Mouse (Mus musculus): ENCODE measurements around the gene Adar.

DNA sequence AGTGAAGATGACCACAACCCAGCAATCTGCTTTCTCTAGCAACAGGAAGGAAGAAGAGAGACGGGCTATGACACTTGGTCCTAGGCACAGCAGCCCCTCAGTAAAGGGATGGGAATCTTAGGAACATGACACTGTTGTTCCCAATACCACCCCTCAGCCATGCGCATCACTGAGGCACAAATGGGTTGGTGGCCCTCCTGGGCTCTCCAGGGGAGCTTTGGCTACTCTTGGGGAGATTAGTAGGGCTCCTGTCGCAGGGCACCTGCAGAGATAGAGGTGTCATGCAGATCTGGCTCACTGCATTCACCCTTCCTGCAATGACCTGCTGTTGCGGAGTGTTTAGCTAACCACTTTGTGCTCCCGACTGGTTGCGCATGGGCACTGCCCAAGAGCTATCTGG, 71.5 kb downstream of the Adar start:
- TF ChIP-seq POLR2A (IDR thresholded peaks at IDR 0.05; ENCODE audit: borderline replicate concordance, extremely low read depth, low read depth, low read length): no peak
- TF ChIP-seq CTCF (IDR thresholded peaks at IDR 0.05; ENCODE audit: insufficient read depth, low read length): no peak
